Mouse (Mus musculus) forebrain, embryonic 11.5 days (tissue): ENCODE data around the gene Cep290. TPM values are rescaled to one million over a fixed set of nuclear protein-coding genes. Genes with fewer than 3 reads are reported as not detected.
"Not testable (repeated sequence)": the region's sequence is repeated elsewhere in the genome, so short reads cannot be mapped to it uniquely, and the experiment has no call there.

Experiments used
- ATAC-seq: fragments of 200-750 bp; cut with Nextera tagmentation; replicated peaks from 2 replicates; pipeline ENCODE4 v1.8.0; 2017; ENCODE audit warnings: moderate TSS enrichment; ENCODE audit not compliant: low FRiP score
- DNase-seq: peaks from one replicate; pipeline ENCODE4 v3.0.0-alpha.2; 2017; ENCODE audit warnings: low spot score
- H3K27ac ChIP-seq: fragments of 300-500 bp; sonication (generic); 2 replicates; pipeline ENCODE4 v1.5.1; 2014; ENCODE audit warnings: low read depth, low read length
- H3K27me3 ChIP-seq: fragments of 300-500 bp; sonication (generic); 2 replicates; pipeline ENCODE4 v1.6.1; 2014; ENCODE audit warnings: mild to moderate bottlenecking, low read length, mixed read lengths; ENCODE audit not compliant: control insufficient read depth, insufficient read depth
- H3K36me3 ChIP-seq: fragments of 300-500 bp; sonication (generic); 2 replicates; pipeline ENCODE4 v1.6.1; 2014; ENCODE audit warnings: mild to moderate bottlenecking, low read length, moderate library complexity, mixed read lengths; ENCODE audit not compliant: control insufficient read depth, insufficient read depth
- H3K4me1 ChIP-seq: fragments of 300-500 bp; sonication (generic); replicated peaks from 2 replicates; pipeline ENCODE4 v1.6.1; 2014; ENCODE audit warnings: low read length, mixed read lengths; ENCODE audit not compliant: control insufficient read depth, insufficient read depth
- H3K4me2 ChIP-seq: fragments of 300-500 bp; sonication (generic); 2 replicates; pipeline ENCODE4 v1.6.1; 2014; ENCODE audit warnings: low read depth, mild to moderate bottlenecking, low read length, moderate library complexity, mixed read lengths; ENCODE audit not compliant: severe bottlenecking
- H3K4me3 ChIP-seq: fragments of 300-500 bp; sonication (generic); 2 replicates; pipeline ENCODE4 v1.5.1; 2014; ENCODE audit warnings: low read depth, low read length
- H3K9ac ChIP-seq: fragments of 300-500 bp; sonication (generic); 2 replicates; pipeline ENCODE4 v1.6.1; 2014; ENCODE audit warnings: low read length
- H3K9me3 ChIP-seq: fragments of 300-500 bp; sonication (generic); 2 replicates; pipeline ENCODE4 v1.6.1; 2016; ENCODE audit warnings: low read length, mixed read lengths; ENCODE audit not compliant: control insufficient read depth
- whole genome bisulfite sequencing: fragments of 180-500 bp; shearing (Covaris S2); extraction: QIAGEN DNeasy Blood & Tissue Kit; methylation state at CpG from one replicate; pipeline ENCODE4 v1.1.7; 2014; 5-methylcytosine and 5-hydroxymethylcytosine counted together
- polyA plus RNA-seq: library from polyadenylated mRNA; unstranded; fragments of >200 nt; fragmentation: Nextera tagmentation; extraction: Ambion mirVana; gene quantifications from 2 replicates; pipeline ENCODE4 v1.2.1, GENCODE M21; 2014

Cep290 gene
- polyA plus RNA-seq, 1 experiment from 2014 or later: 9.0 TPM

- 92% methylated on average over 4 of the region's 4 CpGs for WGBS
- ATAC-seq (no peak), DNase-seq (no peak)
Observed at GRCm38 (mm10) chr10:100521617-100522016, 34.3 kb downstream of the Cep290 start.

GRCm38 (mm10) chr10:100522330-100522729 is 35.0 kb downstream of the Cep290 start:
- H3K9me3 ChIP-seq: no peaks in the 10 kb centered on the region
- WGBS: 71% methylated on average over 9 of the region's 9 CpGs

More at GRCm38 (mm10) chr10:100521617-100522016, 34.3 kb downstream of the Cep290 start:
- Histone ChIP-seq H3K27ac (no peak overlapping the region), H3K9ac (no peak overlapping the region), H3K27me3 (no peaks in the 10 kb centered on the region), H3K9me3 (no peaks in the 10 kb centered on the region), H3K4me1 (no peaks in the 10 kb centered on the region), H3K4me2 (no peak overlapping the region), H3K36me3 (peaks cover 2% of the 10 kb centered on the region; the same call in 1 of the 2 replicates), H3K4me3 (no peak overlapping the region)

GRCm38 (mm10) chr10:100524499-100525390 is 37.4 kb downstream of the Cep290 start:
- 91% methylated on average over 9 of the region's 9 CpGs for WGBS
- no peak overlapping the region for H3K4me3 ChIP-seq
- peaks cover 2% of the 10 kb centered on the region; the same call in 1 of the 2 replicates for H3K36me3 ChIP-seq
- no peaks in the 10 kb centered on the region for H3K4me1 ChIP-seq
- no peak overlapping the region for H3K27ac ChIP-seq
- ATAC-seq (no peak), DNase-seq (no peak)
- H3K4me2 ChIP-seq: no peak overlapping the region
- H3K27me3 ChIP-seq: no peaks in the 10 kb centered on the region
- H3K9ac ChIP-seq: no peak overlapping the region
- no peaks in the 10 kb centered on the region for H3K9me3 ChIP-seq

More at GRCm38 (mm10) chr10:100522330-100522729, 35.0 kb downstream of the Cep290 start:
- Histone ChIP-seq H3K9ac (no peak overlapping the region), H3K27ac (no peak overlapping the region), H3K27me3 (no peaks in the 10 kb centered on the region), H3K4me3 (no peak overlapping the region), H3K36me3 (peaks cover 2% of the 10 kb centered on the region; the same call in 1 of the 2 replicates), H3K4me2 (no peak overlapping the region), H3K4me1 (no peaks in the 10 kb centered on the region)
- DNase-seq: no peak
- no peak for ATAC-seq

GRCm38 (mm10) chr10:100556566-100557175 is 69.3 kb downstream of the Cep290 start:
- Histone ChIP-seq H3K4me2 (no peak overlapping the region), H3K27me3 (no peaks in the 10 kb centered on the region), H3K4me1 (no peaks in the 10 kb centered on the region), H3K4me3 (no peak overlapping the region), H3K9ac (no peak overlapping the region), H3K36me3 (no peaks in the 10 kb centered on the region), H3K9me3 (no peaks in the 10 kb centered on the region), H3K27ac (no peak overlapping the region)
- 92% methylated on average over 3 of the region's 3 CpGs for WGBS
- DNase-seq (no peak), ATAC-seq (no peak)

DNA sequence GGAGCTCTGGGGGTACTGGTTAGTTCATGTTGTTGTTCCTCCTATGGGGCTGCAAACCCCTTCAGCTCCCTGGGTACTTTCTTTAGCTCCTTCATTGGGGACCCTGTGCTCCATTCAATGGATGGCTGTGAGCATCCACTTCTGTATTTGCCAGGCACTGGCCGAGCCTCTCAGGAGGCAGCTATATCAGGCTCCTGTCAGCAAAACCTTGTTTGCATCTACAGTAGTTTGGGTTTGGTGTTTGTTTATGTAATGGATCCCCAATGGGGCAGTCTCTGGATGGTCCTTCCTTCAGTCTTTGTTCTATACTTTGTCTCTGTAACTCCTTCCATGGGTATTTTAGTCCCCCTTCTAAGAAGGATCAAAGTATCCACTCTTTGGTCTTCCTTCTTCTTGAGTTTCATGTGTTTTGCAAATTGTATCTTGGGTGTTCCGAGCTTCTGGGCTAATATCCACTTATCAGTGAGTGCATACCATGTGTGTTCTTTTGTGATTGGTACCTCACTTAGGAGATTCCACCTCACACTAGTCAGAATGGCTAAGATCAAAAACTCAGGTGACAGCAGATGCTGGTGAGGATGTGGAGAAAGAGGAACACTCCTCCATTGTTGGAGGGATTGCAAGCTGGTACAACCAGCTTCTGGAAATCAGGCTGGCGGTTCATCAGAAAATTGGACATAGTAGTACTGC is 73.0 kb downstream of the Cep290 start:
- H3K4me2 ChIP-seq, H3K4me1 ChIP-seq, DNase-seq, H3K27ac ChIP-seq, H3K27me3 ChIP-seq, H3K9ac ChIP-seq, H3K36me3 ChIP-seq, H3K9me3 ChIP-seq, ATAC-seq, H3K4me3 ChIP-seq: not testable (repeated sequence)
- WGBS: 88% methylated on average over 3 of the region's 3 CpGs

- ATAC-seq (no peak), DNase-seq (no peak)
- no peak overlapping the region for H3K4me3 ChIP-seq
- H3K9me3 ChIP-seq: no peaks in the 10 kb centered on the region
- H3K9ac ChIP-seq: no peak overlapping the region
- no peak overlapping the region for H3K4me2 ChIP-seq
- WGBS: 89% methylated on average over 3 of the region's 3 CpGs
- H3K36me3 ChIP-seq: peaks cover 3% of the 10 kb centered on the region; the same call in 1 of the 2 replicates
- no peaks in the 10 kb centered on the region for H3K27me3 ChIP-seq
- no peak overlapping the region for H3K27ac ChIP-seq
- no peaks in the 10 kb centered on the region for H3K4me1 ChIP-seq
Observed at GRCm38 (mm10) chr10:100564112-100564511, 76.8 kb downstream of the Cep290 start.

DNA sequence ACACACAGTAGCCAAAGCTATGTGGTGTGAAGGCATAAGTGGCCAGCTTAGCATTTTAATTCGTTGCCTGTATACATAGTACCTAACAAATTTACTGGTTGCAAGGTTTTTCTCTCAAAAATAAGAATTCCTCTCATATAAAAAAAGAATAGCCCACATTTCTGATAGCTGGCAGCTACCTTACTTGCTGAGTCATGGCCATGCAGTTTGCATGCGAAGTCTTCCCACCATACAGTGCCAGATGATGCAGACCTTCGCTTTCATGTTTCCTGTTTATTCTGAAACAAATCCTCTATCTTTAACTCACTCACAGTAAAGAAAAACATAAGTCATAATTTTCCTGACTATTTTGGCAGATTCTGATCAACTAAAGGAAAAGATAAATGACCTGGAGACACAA is 84.3 kb downstream of the Cep290 start:
- Histone ChIP-seq H3K27me3 (no peaks in the 10 kb centered on the region), H3K4me3 (no peak overlapping the region), H3K9me3 (no peaks in the 10 kb centered on the region), H3K9ac (no peak overlapping the region), H3K4me1 (no peaks in the 10 kb centered on the region), H3K27ac (no peak overlapping the region), H3K4me2 (no peak overlapping the region), H3K36me3 (peaks cover 3% of the 10 kb centered on the region; the same call in 1 of the 2 replicates)
- ATAC-seq (no peak), DNase-seq (no peak)
- 88% methylated on average over 3 of the region's 3 CpGs for WGBS

- Histone ChIP-seq H3K9me3 (no peaks in the 10 kb centered on the region), H3K4me3 (no peak overlapping the region), H3K36me3 (peaks cover 3% of the 10 kb centered on the region; the same call in 1 of the 2 replicates), H3K27me3 (no peaks in the 10 kb centered on the region), H3K9ac (no peak overlapping the region), H3K27ac (no peak overlapping the region), H3K4me2 (no peak overlapping the region), H3K4me1 (no peaks in the 10 kb centered on the region)
- ATAC-seq (no peak), DNase-seq (no peak)
- WGBS: 88% methylated on average over 7 of the region's 7 CpGs
Observed at GRCm38 (mm10) chr10:100574505-100575149, 87.3 kb downstream of the Cep290 start.
